9 mouse cellular contexts compared by ENCODE assay signal in genomic region chr5:37245651-37246050, GRCm38 (mm10). TPM values are rescaled to one million over a fixed set of nuclear protein-coding genes. Genes with fewer than 3 reads are reported as not detected.
DNase-seq lines count a peak whose midpoint lies in the region; ATAC-seq and TF ChIP-seq lines count a peak whose summit lies in the region.
"Had no signal": no experiment of that assay in that cellular context is flagged by ENCODE, and none has a peak within 500 bp of the region (broad histone marks: within the 10 kb centered on the region; RNA-seq: fewer than 3 reads in every experiment).

No protein-coding gene starts in this region.

- peak; percentile 40; the same call in 1 of the 2 replicates for ATAC-seq in kidney, embryonic 15.5 days (replicated peaks; ENCODE audit: low FRiP score)
- peak; percentile 80 for ATAC-seq in forebrain, postnatal 0 days
- ATAC-seq in hindbrain, postnatal 0 days: peak; percentile 53
- no peak for ATAC-seq in limb, embryonic 15.5 days (ENCODE audit: insufficient number of reproducible peaks, low FRiP score, low TSS enrichment, low read depth)
- no peak for ATAC-seq in megakaryocyte-erythroid progenitor cell, adult 5-6 weeks (replicated peaks; ENCODE audit: low FRiP score, low TSS enrichment, poor library complexity, severe bottlenecking)

- H3K27me3 ChIP-seq in kidney, embryonic 15.5 days: peaks cover 74% of the 10 kb centered on the region
- H3K27me3 ChIP-seq in forebrain, postnatal 0 days (ENCODE audit: insufficient read depth, low read length): no peaks in the 10 kb centered on the region
- no peaks in the 10 kb centered on the region for H3K27me3 ChIP-seq in hindbrain, postnatal 0 days (ENCODE audit: insufficient read depth, low read length)
- H3K27me3 ChIP-seq in limb, embryonic 15.5 days: peaks cover 73% of the 10 kb centered on the region

- peak overlapping the region; percentile 35; the same call in 1 of the 2 replicates for H3K9ac ChIP-seq in kidney, embryonic 15.5 days
- H3K9ac ChIP-seq in forebrain, postnatal 0 days: peak overlapping the region; percentile 97
- peak overlapping the region; percentile 82 for H3K9ac ChIP-seq in hindbrain, postnatal 0 days (replicated peaks; ENCODE audit: low read length)
- H3K9ac ChIP-seq in limb, embryonic 15.5 days: no peak overlapping the region

- no peaks in the 10 kb centered on the region for H3K36me3 ChIP-seq in kidney, embryonic 15.5 days
- no peaks in the 10 kb centered on the region; the same call in 1 of the 2 replicates for H3K36me3 ChIP-seq in forebrain, postnatal 0 days (ENCODE audit: insufficient read depth)
- no peaks in the 10 kb centered on the region for H3K36me3 ChIP-seq in hindbrain, postnatal 0 days (ENCODE audit: insufficient read depth, low read length)
- no peaks in the 10 kb centered on the region for H3K36me3 ChIP-seq in limb, embryonic 15.5 days

- peak overlapping the region; percentile 55 for H3K4me3 ChIP-seq in kidney, embryonic 15.5 days (replicated peaks)
- peak overlapping the region; percentile 93 for H3K4me3 ChIP-seq in forebrain, postnatal 0 days (ENCODE audit: low read depth, low read length)
- peak overlapping the region; percentile 76 for H3K4me3 ChIP-seq in hindbrain, postnatal 0 days (ENCODE audit: low read length)
- H3K4me3 ChIP-seq in limb, embryonic 15.5 days: peak overlapping the region; percentile 47

- no peaks in the 10 kb centered on the region for H3K9me3 ChIP-seq in kidney, embryonic 15.5 days (replicated peaks)
- H3K9me3 ChIP-seq in forebrain, postnatal 0 days (ENCODE audit: low read length): no peaks in the 10 kb centered on the region
- no peaks in the 10 kb centered on the region for H3K9me3 ChIP-seq in hindbrain, postnatal 0 days (ENCODE audit: low read length)
- H3K9me3 ChIP-seq in limb, embryonic 15.5 days: no peaks in the 10 kb centered on the region

- no peak for DNase-seq in kidney, adult 9 months
- peak; percentile 84 to 90 for DNase-seq in cerebellum, adult 18-20 months
- DNase-seq in forebrain, postnatal 0 days: peak; percentile 91
- peak; percentile 91 for DNase-seq in hindbrain, postnatal 0 days (ENCODE audit: low spot score)
- peak; percentile 87 for DNase-seq in retina, postnatal 1 day

- 2% methylated on average over 34 of the region's 42 CpGs for WGBS in kidney, embryonic 15.5 days
- 4% methylated on average over 34 of the region's 42 CpGs for WGBS in forebrain, postnatal 0 days
- 1% methylated on average over 37 of the region's 42 CpGs for WGBS in hindbrain, postnatal 0 days
- WGBS in limb, embryonic 15.5 days: 0% methylated on average over 40 of the region's 42 CpGs

- peak overlapping the region; percentile 87 for H3K4me2 ChIP-seq in kidney, embryonic 15.5 days
- H3K4me2 ChIP-seq in forebrain, postnatal 0 days (ENCODE audit: low read depth): peak overlapping the region; percentile 77
- H3K4me2 ChIP-seq in hindbrain, postnatal 0 days (ENCODE audit: low read depth, low read length): peak overlapping the region; percentile 66
- peak overlapping the region; percentile 87 for H3K4me2 ChIP-seq in limb, embryonic 15.5 days

- H3K4me1 ChIP-seq in kidney, embryonic 15.5 days: peaks cover 43% of the 10 kb centered on the region
- H3K4me1 ChIP-seq in forebrain, postnatal 0 days (ENCODE audit: insufficient read depth): peaks cover 41% of the 10 kb centered on the region
- H3K4me1 ChIP-seq in hindbrain, postnatal 0 days (ENCODE audit: insufficient read depth, low read length): peaks cover 17% of the 10 kb centered on the region
- peaks cover 36% of the 10 kb centered on the region for H3K4me1 ChIP-seq in limb, embryonic 15.5 days

- H3K27ac ChIP-seq in kidney, embryonic 15.5 days: peak overlapping the region; percentile 34; the same call in 1 of the 2 replicates
- H3K27ac ChIP-seq in forebrain, postnatal 0 days (ENCODE audit: low read depth, low read length): peak overlapping the region; percentile 98
- peak overlapping the region; percentile 93 for H3K27ac ChIP-seq in hindbrain, postnatal 0 days
- no peak overlapping the region for H3K27ac ChIP-seq in limb, embryonic 15.5 days

- peak; percentile 67 for TF ChIP-seq CTCF in forebrain, postnatal 0 days (IDR thresholded peaks at IDR 0.05; ENCODE audit: low read depth)
- peak; percentile 50 for TF ChIP-seq CTCF in hindbrain, postnatal 0 days (IDR thresholded peaks at IDR 0.05; ENCODE audit: low read depth)

RNA-seq across cellular contexts. Expression of gene Crmp1, which starts 3.9 kb away (rescaled TPM):
- 11.7 and 18.2 TPM in 2 replicates for polyA plus RNA-seq in kidney, embryonic 15.5 days (2015; fragmentation: Nextera tagmentation; extraction: Ambion mirVana)
- total RNA-seq in forebrain, postnatal 0 days (2014; rRNA removed): 965 and 1,074 TPM in 2 replicates
- polyA plus RNA-seq in forebrain, postnatal 0 days (2015; fragmentation: Nextera tagmentation; extraction: Ambion mirVana): 1,043 and 1,136 TPM in 2 replicates
- 1,015 and 1,414 TPM in 2 replicates for total RNA-seq in hindbrain, postnatal 0 days (2014; rRNA removed)
- polyA plus RNA-seq in hindbrain, postnatal 0 days (2015; fragmentation: Nextera tagmentation; extraction: Ambion mirVana): 607 and 697 TPM in 2 replicates
- polyA plus RNA-seq in limb, embryonic 15.5 days (2015; fragmentation: Nextera tagmentation; extraction: Ambion mirVana): 6.9 and 8.2 TPM in 2 replicates
- total RNA-seq in megakaryocyte-erythroid progenitor cell, adult 5-6 weeks (2014; fragmentation: Nextera tagmentation): not detected in 2 replicates
- total RNA-seq in megakaryocyte-erythroid progenitor cell, adult 5-6 weeks (2017): not detected in 2 replicates
- total RNA-seq: MEL had no signal

Comparison
In these comparisons a context has a peak if more than half of its experiments do, and no peak if none do; other contexts are left out.
1. ATAC-seq: peak in kidney, embryonic 15.5 days (single experiment), forebrain, postnatal 0 days (single experiment) and hindbrain, postnatal 0 days (single experiment); none in limb, embryonic 15.5 days (single experiment) and megakaryocyte-erythroid progenitor cell, adult 5-6 weeks (single experiment).
2. RNA of gene Crmp1, which starts 3.9 kb away (polyA plus RNA-seq): 1,043 to 1,136 TPM in forebrain, postnatal 0 days and 607 to 697 TPM in hindbrain, postnatal 0 days; 11.7 to 18.2 TPM in kidney, embryonic 15.5 days and 6.9 to 8.2 TPM in limb, embryonic 15.5 days; every median in the first group is over 10 times any median in the second.
3. Peak in every context shown above with its lines, with median percentiles within 50 percentile points of each other: H3K4me2 ChIP-seq and H3K4me3 ChIP-seq.